Mouse (Mus musculus) yolk sac, embryonic 10.5 days (tissue): Measurements from ENCODE around the gene Tet3.

Source experiments
- DNase-seq: peaks from one replicate; pipeline ENCODE4 v3.0.0-alpha.2; 2017; ENCODE audit warnings: low spot score

Gene Tet3

GRCm38 (mm10) chr6:83459034-83459644 lies at the start of gene Tet3:
Gene Tet3, minus strand, starts transcription at chr6:83459084.
- no peak for DNase-seq

DNA sequence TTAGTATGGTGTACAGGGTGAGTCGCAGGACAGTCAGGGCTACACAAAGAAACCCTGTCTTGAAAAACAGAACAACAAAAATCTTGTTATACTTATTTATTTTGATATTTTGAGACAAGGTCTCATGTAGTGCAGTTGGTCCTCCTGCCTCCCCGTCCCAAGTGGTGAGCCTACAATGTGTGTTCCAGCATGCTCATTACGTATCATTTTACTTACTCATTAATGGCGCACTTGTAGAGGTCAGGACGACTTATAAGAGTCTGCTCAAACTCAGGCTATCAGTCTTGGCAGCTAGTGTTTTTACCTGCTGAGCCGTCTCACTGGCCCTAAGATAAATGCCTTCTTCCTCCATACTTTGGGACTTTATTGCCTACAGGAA lies 48.3 kb upstream of the Tet3 start:
- no peak for DNase-seq

DNA sequence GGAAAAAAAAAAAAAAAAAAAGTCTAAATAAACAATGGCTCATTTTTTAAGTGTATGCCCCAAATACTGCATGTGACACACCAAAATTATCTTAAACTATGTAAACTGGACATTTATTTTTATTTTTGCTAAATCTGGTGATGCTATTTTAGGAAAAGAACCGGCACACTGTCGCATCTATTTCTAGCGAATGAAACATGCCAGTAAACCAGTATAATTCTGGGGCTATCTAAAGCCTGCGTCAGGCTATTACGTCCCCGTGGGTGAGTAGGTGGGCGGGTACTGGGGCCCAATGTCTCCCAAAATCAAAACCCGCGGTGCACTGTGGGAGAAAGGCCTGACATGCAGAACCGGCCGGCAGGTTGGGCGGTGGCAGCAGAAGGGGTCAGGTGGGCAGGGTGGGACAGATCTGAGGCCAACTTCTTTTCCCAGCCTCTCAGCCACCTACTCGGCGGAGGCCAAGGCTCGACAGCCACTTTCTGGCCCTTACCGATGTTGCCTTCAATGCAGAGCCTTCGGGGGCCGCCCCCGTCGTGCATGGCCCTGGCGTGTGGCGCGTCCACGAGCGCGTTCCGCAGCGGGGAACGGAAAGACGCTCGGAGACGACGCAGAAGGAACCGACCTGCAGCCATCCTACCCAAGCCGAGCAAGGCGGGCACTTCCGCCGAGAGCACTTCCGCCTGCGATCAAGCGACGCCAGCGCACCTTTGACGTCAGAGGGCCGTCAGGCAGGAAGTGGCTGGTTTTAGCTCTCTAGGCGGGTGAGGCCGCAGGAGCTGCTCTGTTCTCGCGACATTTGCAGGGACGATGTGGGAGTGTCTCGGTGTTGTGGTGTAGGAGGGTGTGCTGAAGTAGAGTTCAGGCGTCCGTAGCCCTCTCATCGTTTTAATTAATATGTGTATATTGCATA lies 47.6 kb upstream of the Tet3 start, which contains the start of gene Dguok:
TSS of gene Dguok (minus strand) at position 712 of the 910 bp plus-strand sequence.
- peak; percentile 97 for DNase-seq

DNA sequence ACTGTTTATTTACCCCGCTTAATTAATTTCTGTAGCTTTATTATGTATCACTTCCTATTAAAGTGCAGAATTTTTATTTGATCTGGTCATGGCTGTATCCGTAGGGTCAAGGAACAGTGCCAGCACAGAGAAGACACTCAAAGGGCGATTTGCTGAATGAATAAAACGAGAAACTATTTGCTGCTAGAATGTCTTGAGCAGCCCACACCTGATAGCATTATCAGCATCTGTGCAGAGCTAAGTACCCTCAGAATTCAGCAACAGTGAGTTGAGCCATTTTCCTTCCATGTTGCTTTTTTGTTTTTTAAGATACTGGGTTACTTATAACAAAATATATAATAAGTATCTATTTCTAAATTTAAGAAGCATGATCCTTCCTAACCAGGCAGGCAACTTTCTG lies 46.7 kb upstream of the Tet3 start:
- no peak for DNase-seq

- no peak for DNase-seq
Observed at GRCm38 (mm10) chr6:83503361-83503760, 44.5 kb upstream of the Tet3 start.

GRCm38 (mm10) chr6:83502656-83503055 lies 43.8 kb upstream of the Tet3 start:
- DNase-seq = no peak

- DNase-seq = peak; percentile 42
Observed at GRCm38 (mm10) chr6:83501524-83502310, 42.8 kb upstream of the Tet3 start.

GRCm38 (mm10) chr6:83500462-83500861 lies 41.6 kb upstream of the Tet3 start:
- DNase-seq = no peak

GRCm38 (mm10) chr6:83499078-83499477 lies 40.2 kb upstream of the Tet3 start:
- no peak for DNase-seq

DNA sequence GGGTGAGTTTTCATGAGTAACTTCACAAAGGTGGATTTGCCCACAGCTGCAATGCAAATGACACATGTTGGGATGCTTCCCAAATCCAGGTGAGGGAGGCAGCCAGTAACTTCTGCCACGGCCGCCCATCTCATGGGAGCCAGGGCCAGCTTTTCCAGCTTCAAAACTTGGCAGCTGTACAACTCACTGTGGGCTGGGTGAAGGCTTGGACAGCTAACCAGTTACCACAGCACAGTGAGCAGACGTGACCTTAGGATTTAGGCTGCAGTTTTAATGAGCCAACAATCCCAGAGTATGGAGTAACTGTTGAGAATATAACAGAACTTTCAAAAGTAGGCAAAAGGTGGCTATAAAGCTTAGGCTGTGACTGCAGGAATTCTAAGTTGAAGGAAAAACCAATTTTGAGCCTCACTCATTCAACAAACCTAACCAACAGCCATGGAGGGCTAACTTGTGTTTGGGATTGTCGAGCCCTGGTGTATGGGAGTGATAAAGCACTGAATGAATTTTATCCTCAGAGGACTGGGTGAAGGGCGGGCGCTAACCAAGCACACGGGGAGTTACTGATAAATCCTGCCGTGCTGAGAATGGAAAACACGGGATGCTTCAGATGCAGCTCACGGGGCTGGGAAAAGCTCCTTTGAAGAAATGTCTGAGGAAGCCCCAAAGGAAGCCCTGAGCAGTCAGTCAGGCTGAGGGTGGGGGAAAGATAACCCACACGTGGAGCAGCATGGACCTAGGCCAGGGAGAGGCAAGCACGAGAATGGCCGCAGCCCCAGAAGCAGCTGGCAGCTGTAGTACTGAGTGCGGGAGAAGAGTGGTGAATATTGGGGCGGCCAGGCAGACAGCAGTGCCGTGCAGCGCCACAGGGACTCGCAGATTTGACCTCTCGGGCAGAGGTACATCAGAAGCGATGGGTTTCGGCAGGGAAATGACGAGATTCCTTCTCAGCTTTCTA lies 38.1 kb upstream of the Tet3 start:
- DNase-seq = no peak

GRCm38 (mm10) chr6:83496009-83496752 lies 37.3 kb upstream of the Tet3 start:
- no peak for DNase-seq

DNA sequence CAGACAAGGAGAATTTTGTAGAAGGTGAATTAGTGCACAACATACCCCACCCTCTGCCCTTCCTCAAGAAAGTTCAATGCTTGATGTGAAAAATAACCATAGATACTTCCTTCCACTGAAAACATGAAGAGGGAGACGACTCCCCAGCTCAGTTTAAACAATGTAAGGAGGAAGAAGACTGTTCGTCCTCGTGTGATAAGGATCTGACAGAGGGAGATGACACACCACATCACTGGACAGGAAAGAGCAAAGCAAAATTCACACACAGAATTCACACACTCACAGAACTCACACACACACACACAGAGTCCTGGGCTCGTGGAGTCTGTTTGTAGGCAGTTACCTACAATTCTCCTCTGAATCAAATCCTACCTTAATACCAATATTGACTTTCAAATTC lies 31.7 kb upstream of the Tet3 start:
- DNase-seq = no peak

GRCm38 (mm10) chr6:83488200-83488599 lies 29.3 kb upstream of the Tet3 start:
- DNase-seq = no peak

- no peak for DNase-seq
Observed at GRCm38 (mm10) chr6:83487298-83487697, 28.4 kb upstream of the Tet3 start.

DNA sequence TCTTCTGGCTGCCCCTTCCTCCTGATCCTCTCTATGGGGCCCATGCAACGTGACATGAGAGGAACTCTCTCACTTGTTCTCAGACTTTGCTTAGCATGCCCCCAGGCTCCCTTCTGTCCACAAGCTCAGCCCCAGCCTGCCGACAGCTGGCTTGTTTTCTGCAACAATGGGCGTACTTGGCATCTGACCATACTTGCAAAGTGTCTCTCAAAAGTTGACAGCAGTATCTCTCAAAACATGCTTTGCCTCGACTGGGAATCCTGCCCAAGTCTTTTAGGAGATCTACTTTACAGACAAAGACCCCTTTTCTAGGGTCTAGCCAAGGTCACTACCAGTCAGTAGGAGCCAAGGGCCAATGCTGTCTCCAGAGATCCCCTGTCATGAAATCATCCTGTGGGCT lies 27.0 kb upstream of the Tet3 start:
- no peak for DNase-seq

DNA sequence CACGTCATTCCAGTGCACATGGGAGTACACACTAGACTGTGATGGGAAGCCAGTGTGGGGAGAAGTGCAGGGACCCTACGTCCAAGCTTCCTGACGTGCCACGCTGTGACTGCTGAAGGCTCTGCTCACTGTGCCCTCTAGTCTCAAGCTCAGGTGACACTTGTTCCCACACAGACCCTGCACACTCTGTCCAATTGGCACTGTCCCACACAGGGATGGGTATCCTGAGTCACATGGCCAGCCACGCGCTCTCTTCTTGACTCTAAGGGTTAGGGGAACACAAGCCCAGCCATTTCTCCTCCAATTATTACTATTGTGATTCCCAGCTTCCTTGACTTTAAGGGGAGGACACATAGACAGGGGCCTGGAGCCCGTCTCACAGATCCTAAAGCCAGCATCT lies 24.9 kb upstream of the Tet3 start:
- no peak for DNase-seq

- peak; percentile 45 for DNase-seq
Observed at GRCm38 (mm10) chr6:83482418-83483085, 23.7 kb upstream of the Tet3 start.

- no peak for DNase-seq
Observed at GRCm38 (mm10) chr6:83480019-83480655, 21.3 kb upstream of the Tet3 start.

DNA sequence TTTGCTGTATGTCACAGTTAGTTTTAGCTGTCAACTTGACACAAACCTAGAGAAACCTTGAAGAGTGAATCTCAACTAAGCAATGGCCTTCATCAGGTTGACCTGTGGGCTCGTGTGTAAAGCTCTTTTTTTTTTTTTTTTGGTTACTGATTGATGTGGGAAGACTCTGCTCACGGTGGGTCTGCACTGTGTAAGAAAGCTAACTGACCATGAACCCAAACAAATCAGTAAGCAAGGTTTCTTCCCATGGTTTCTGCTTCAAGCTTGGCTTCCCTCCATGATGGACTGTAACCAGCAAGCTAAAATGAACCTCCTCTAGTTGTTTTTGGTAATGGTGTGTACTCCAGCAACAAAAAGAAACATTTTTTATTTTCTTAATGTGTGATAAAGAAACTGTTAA lies 20.3 kb upstream of the Tet3 start:
- no peak for DNase-seq

GRCm38 (mm10) chr6:83478628-83479027 lies 19.7 kb upstream of the Tet3 start:
- no peak for DNase-seq
